Mouse (Mus musculus) gastrocnemius, postnatal 10 days (tissue): ENCODE results near the gene Megf11. TPM values are rescaled to one million over a fixed set of nuclear protein-coding genes. Genes with fewer than 3 reads are reported as not detected.

ENCODE experiments used
- DNase-seq: peaks from one replicate; pipeline ENCODE4 v3.0.0; 2021; ENCODE audit warnings: mixed read lengths
- total RNA-seq, 2 experiments: library from RNA; stranded (reverse); gene quantifications; 2 replicates each; pipeline ENCODE4 v1.2.3; 2021

Megf11 gene
- total RNA-seq, 2 experiments from 2014 or later = 0.38 to 1.5 TPM

GRCm38 (mm10) chr9:64565915-64566314, 180.5 kb downstream of the Megf11 start:
- DNase-seq = no peak

GRCm38 (mm10) chr9:64566376-64566775, 180.9 kb downstream of the Megf11 start:
- no peak for DNase-seq

GRCm38 (mm10) chr9:64567482-64567881, 182.1 kb downstream of the Megf11 start:
- no peak for DNase-seq

- no peak for DNase-seq
These were observed 183.2 kb downstream of the Megf11 start for GRCm38 (mm10) chr9:64568467-64569260.

GRCm38 (mm10) chr9:64570448-64570847, 185.0 kb downstream of the Megf11 start:
- DNase-seq = no peak

GRCm38 (mm10) chr9:64571091-64571490, 185.7 kb downstream of the Megf11 start:
- DNase-seq = no peak

GRCm38 (mm10) chr9:64572629-64573190, 187.3 kb downstream of the Megf11 start:
- DNase-seq = no peak

- DNase-seq = no peak
These were observed 190.2 kb downstream of the Megf11 start for GRCm38 (mm10) chr9:64575658-64576057.

GRCm38 (mm10) chr9:64576143-64576878, 190.9 kb downstream of the Megf11 start:
- DNase-seq = no peak

GRCm38 (mm10) chr9:64577156-64577555, 191.7 kb downstream of the Megf11 start:
- no peak for DNase-seq

GRCm38 (mm10) chr9:64578014-64578413, 192.6 kb downstream of the Megf11 start:
- no peak for DNase-seq

- no peak for DNase-seq
These were observed 193.9 kb downstream of the Megf11 start for GRCm38 (mm10) chr9:64579306-64579705.

GRCm38 (mm10) chr9:64586292-64586691, 200.9 kb downstream of the Megf11 start:
- DNase-seq = no peak

- no peak for DNase-seq
These were observed 202.6 kb downstream of the Megf11 start for GRCm38 (mm10) chr9:64587991-64588390.

- DNase-seq = peak; percentile 45
These were observed 205.2 kb downstream of the Megf11 start for GRCm38 (mm10) chr9:64590634-64591041.

- no peak for DNase-seq
These were observed 206.0 kb downstream of the Megf11 start for GRCm38 (mm10) chr9:64591436-64591835.

- DNase-seq = no peak
These were observed 209.0 kb downstream of the Megf11 start for GRCm38 (mm10) chr9:64594442-64594841.

GRCm38 (mm10) chr9:64598427-64598826, 213.0 kb downstream of the Megf11 start:
- no peak for DNase-seq

GRCm38 (mm10) chr9:64600731-64601130, 215.3 kb downstream of the Megf11 start:
- DNase-seq = no peak

- DNase-seq = no peak
These were observed 217.5 kb downstream of the Megf11 start for GRCm38 (mm10) chr9:64602895-64603294.

- no peak for DNase-seq
These were observed 218.8 kb downstream of the Megf11 start for GRCm38 (mm10) chr9:64604217-64604711.

- no peak for DNase-seq
These were observed 219.8 kb downstream of the Megf11 start for GRCm38 (mm10) chr9:64605077-64605714.
